Mouse (Mus musculus) testis, adult 2 months (tissue): Measurements from ENCODE around the gene Slc41a1.

ENCODE experiments used
- CTCF ChIP-seq: fragments of 200-500 bp; IDR thresholded peaks from 2 replicates; pipeline ENCODE4 v1.5.1; 2012; ENCODE audit warnings: low read depth, mild to moderate bottlenecking, inconsistent platforms, low read length, moderate library complexity; ENCODE audit not compliant: control insufficient read depth, insufficient read depth, insufficient replicate concordance
- POLR2A ChIP-seq: fragments of 200-500 bp; IDR thresholded peaks from 2 replicates; pipeline ENCODE4 v1.6.1; 2012; ENCODE audit warnings: low read depth, mild to moderate bottlenecking, inconsistent platforms, low read length, moderate library complexity; ENCODE audit not compliant: control insufficient read depth

DNA sequence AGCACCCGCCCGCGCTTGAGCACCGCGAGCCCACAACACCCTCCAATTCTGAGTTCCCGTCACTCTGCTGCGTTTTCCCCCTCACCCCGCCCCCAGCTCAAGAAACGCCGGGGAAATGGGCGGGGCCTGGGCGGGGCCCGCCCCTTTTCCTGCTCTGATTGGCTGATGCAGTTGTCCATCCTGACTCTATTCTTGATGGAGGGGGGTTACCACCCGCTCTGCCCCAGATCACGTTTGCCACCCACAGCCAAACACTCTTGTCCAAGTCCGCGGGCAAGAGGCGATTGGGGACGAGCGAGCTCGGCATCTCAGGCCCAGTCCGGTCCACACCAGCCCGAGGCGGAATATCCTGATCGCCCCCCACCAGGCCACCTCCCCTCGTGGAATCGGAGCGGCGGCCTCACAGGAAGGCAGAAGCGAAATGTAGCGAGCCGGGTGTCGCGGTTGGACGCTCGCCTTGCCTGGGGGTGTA, 530 bp downstream of the Slc41a1 start:
- peak; percentile 75; the same call in 1 of the 2 replicates for TF ChIP-seq POLR2A
- TF ChIP-seq CTCF = no peak
